Mouse (Mus musculus): ENCODE data around the gene Ggt1. TPM values are rescaled to one million over a fixed set of nuclear protein-coding genes. Genes with fewer than 3 reads are reported as not detected.
"Not testable (repeated sequence)": the region's sequence is repeated elsewhere in the genome, so short reads cannot be mapped to it uniquely, and the experiment has no call there.

Gene Ggt1
- polyA plus RNA-seq, 1 experiment from 2014 or later, result 0.25 TPM

GRCm38 (mm10) chr10:75564687-75565265, 3.4 kb downstream of the Ggt1 start:
- ATAC-seq (ENCODE audit: insufficient number of reproducible peaks, insufficient read depth, low FRiP score, low TSS enrichment, low read depth), result no peak
- H3K9ac ChIP-seq, result no peak overlapping the region
- H3K27me3 ChIP-seq, result peaks cover 33% of the 10 kb centered on the region
- 0 out of 2 replicates have a peak, but pooled peaks cover 3% of the 10 kb centered on the region for H3K9me3 ChIP-seq
- H3K36me3 ChIP-seq, result no peaks in the 10 kb centered on the region
- H3K4me3 ChIP-seq, result no peak overlapping the region
- peaks cover 19% of the 10 kb centered on the region for H3K4me1 ChIP-seq
- no peak overlapping the region for H3K4me2 ChIP-seq
- WGBS, result 82% methylated on average over 12 of the region's 12 CpGs
- no peak overlapping the region for H3K27ac ChIP-seq

GRCm38 (mm10) chr10:75565436-75565835, 4.0 kb downstream of the Ggt1 start:
- 57% methylated on average over 6 of the region's 6 CpGs for WGBS
- ATAC-seq (ENCODE audit: insufficient number of reproducible peaks, insufficient read depth, low FRiP score, low TSS enrichment, low read depth), result no peak

GRCm38 (mm10) chr10:75565906-75566305, 4.5 kb downstream of the Ggt1 start:
- no peak for ATAC-seq (ENCODE audit: insufficient number of reproducible peaks, insufficient read depth, low FRiP score, low TSS enrichment, low read depth)
- peaks cover 21% of the 10 kb centered on the region for H3K27me3 ChIP-seq
- H3K9me3 ChIP-seq, result 0 out of 2 replicates have a peak, but pooled peaks cover 3% of the 10 kb centered on the region
- H3K27ac ChIP-seq, result no peak overlapping the region
- H3K9ac ChIP-seq, result no peak overlapping the region
- H3K4me1 ChIP-seq, result peaks cover 9% of the 10 kb centered on the region; the same call in 1 of the 2 replicates
- H3K36me3 ChIP-seq, result no peaks in the 10 kb centered on the region
- H3K4me3 ChIP-seq, result no peak overlapping the region
- H3K4me2 ChIP-seq, result no peak overlapping the region
- 78% methylated on average over 7 of the region's 7 CpGs for WGBS

More at GRCm38 (mm10) chr10:75565436-75565835, 4.0 kb downstream of the Ggt1 start:
- Histone ChIP-seq H3K9ac (no peak overlapping the region), H3K9me3 (0 out of 2 replicates have a peak, but pooled peaks cover 3% of the 10 kb centered on the region), H3K4me2 (no peak overlapping the region), H3K36me3 (no peaks in the 10 kb centered on the region), H3K4me3 (no peak overlapping the region), H3K27ac (no peak overlapping the region), H3K4me1 (peaks cover 14% of the 10 kb centered on the region), H3K27me3 (peaks cover 26% of the 10 kb centered on the region)

- Histone ChIP-seq H3K27me3 (peaks cover 17% of the 10 kb centered on the region; the same call in 1 of the 2 replicates), H3K9ac (no peak overlapping the region), H3K4me1 (0 out of 2 replicates have a peak, but pooled peaks cover 7% of the 10 kb centered on the region), H3K4me3 (no peak overlapping the region), H3K27ac (no peak overlapping the region), H3K4me2 (no peak overlapping the region), H3K9me3 (0 out of 2 replicates have a peak, but pooled peaks cover 3% of the 10 kb centered on the region), H3K36me3 (no peaks in the 10 kb centered on the region)
- ATAC-seq (ENCODE audit: insufficient number of reproducible peaks, insufficient read depth, low FRiP score, low TSS enrichment, low read depth), result no peak
- 83% methylated on average over 5 of the region's 5 CpGs for WGBS
Measured at GRCm38 (mm10) chr10:75566321-75566720, 4.9 kb downstream of the Ggt1 start.

- WGBS, result 83% methylated on average over 2 of the region's 2 CpGs
- not testable (repeated sequence) for H3K36me3 ChIP-seq; H3K4me1 ChIP-seq; ATAC-seq (ENCODE audit: insufficient number of reproducible peaks, insufficient read depth, low FRiP score, low TSS enrichment, low read depth); H3K4me3 ChIP-seq; H3K9ac ChIP-seq; H3K9me3 ChIP-seq; H3K4me2 ChIP-seq; H3K27ac ChIP-seq
- peaks cover 13% of the 10 kb centered on the region; the same call in 1 of the 2 replicates for H3K27me3 ChIP-seq
Measured at GRCm38 (mm10) chr10:75566765-75567164, 5.4 kb downstream of the Ggt1 start.

GRCm38 (mm10) chr10:75568029-75568428, 6.6 kb downstream of the Ggt1 start:
- Histone ChIP-seq H3K27ac (no peak overlapping the region), H3K36me3 (no peaks in the 10 kb centered on the region), H3K9ac (no peak overlapping the region), H3K4me3 (no peak overlapping the region), H3K9me3 (0 out of 2 replicates have a peak, but pooled peaks cover 3% of the 10 kb centered on the region), H3K4me1 (0 out of 2 replicates have a peak, but pooled peaks cover 7% of the 10 kb centered on the region), H3K4me2 (no peak overlapping the region), H3K27me3 (peaks cover 7% of the 10 kb centered on the region; the same call in 1 of the 2 replicates)
- 29% methylated on average over 5 of the region's 5 CpGs for WGBS
- no peak for ATAC-seq (ENCODE audit: insufficient number of reproducible peaks, insufficient read depth, low FRiP score, low TSS enrichment, low read depth)

- Histone ChIP-seq H3K4me2 (no peak overlapping the region; the same call in 1 of the 2 replicates), H3K27me3 (peaks cover 7% of the 10 kb centered on the region; the same call in 1 of the 2 replicates), H3K9ac (no peak overlapping the region), H3K36me3 (no peaks in the 10 kb centered on the region), H3K27ac (no peak overlapping the region), H3K4me3 (no peak overlapping the region), H3K9me3 (0 out of 2 replicates have a peak, but pooled peaks cover 3% of the 10 kb centered on the region), H3K4me1 (0 out of 2 replicates have a peak, but pooled peaks cover 7% of the 10 kb centered on the region)
- 5% methylated on average over 11 of the region's 11 CpGs for WGBS
- no peak for ATAC-seq (ENCODE audit: insufficient number of reproducible peaks, insufficient read depth, low FRiP score, low TSS enrichment, low read depth)
Measured at GRCm38 (mm10) chr10:75568441-75568840, 7.0 kb downstream of the Ggt1 start.

- 0 out of 2 replicates have a peak, but pooled peaks cover 3% of the 10 kb centered on the region for H3K9me3 ChIP-seq
- H3K27ac ChIP-seq, result no peak overlapping the region
- 16% methylated on average over 4 of the region's 4 CpGs for WGBS
- H3K27me3 ChIP-seq, result peaks cover 7% of the 10 kb centered on the region; the same call in 1 of the 2 replicates
- 0 out of 2 replicates have a peak, but pooled peaks cover 7% of the 10 kb centered on the region for H3K4me1 ChIP-seq
- no peaks in the 10 kb centered on the region for H3K36me3 ChIP-seq
- no peak for ATAC-seq (ENCODE audit: insufficient number of reproducible peaks, insufficient read depth, low FRiP score, low TSS enrichment, low read depth)
- no peak overlapping the region for H3K9ac ChIP-seq
- no peak overlapping the region for H3K4me3 ChIP-seq
- H3K4me2 ChIP-seq, result no peak overlapping the region; the same call in 1 of the 2 replicates
Measured at GRCm38 (mm10) chr10:75568851-75569250, 7.4 kb downstream of the Ggt1 start.

- peaks cover 7% of the 10 kb centered on the region; the same call in 1 of the 2 replicates for H3K27me3 ChIP-seq
- 0 out of 2 replicates have a peak, but pooled peaks cover 3% of the 10 kb centered on the region for H3K9me3 ChIP-seq
- no peak overlapping the region for H3K9ac ChIP-seq
- 0 out of 2 replicates have a peak, but pooled peaks cover 7% of the 10 kb centered on the region for H3K4me1 ChIP-seq
- WGBS, result 26% methylated on average over 10 of the region's 10 CpGs
- no peak overlapping the region for H3K4me2 ChIP-seq
- H3K36me3 ChIP-seq, result no peaks in the 10 kb centered on the region
- H3K4me3 ChIP-seq, result no peak overlapping the region
- no peak overlapping the region for H3K27ac ChIP-seq
- no peak for ATAC-seq (ENCODE audit: insufficient number of reproducible peaks, insufficient read depth, low FRiP score, low TSS enrichment, low read depth)
Measured at GRCm38 (mm10) chr10:75570981-75571657, 9.7 kb downstream of the Ggt1 start.

- H3K9me3 ChIP-seq, result 0 out of 2 replicates have a peak, but pooled peaks cover under 1% of the 10 kb centered on the region
- WGBS, result 39% methylated on average over 9 of the region's 9 CpGs
- no peak for ATAC-seq (ENCODE audit: insufficient number of reproducible peaks, insufficient read depth, low FRiP score, low TSS enrichment, low read depth)
Measured at GRCm38 (mm10) chr10:75571937-75572336, 10.5 kb downstream of the Ggt1 start.

GRCm38 (mm10) chr10:75573181-75573580, 11.8 kb downstream of the Ggt1 start:
- no peaks in the 10 kb centered on the region for H3K36me3 ChIP-seq
- no peaks in the 10 kb centered on the region for H3K9me3 ChIP-seq
- no peak overlapping the region for H3K4me2 ChIP-seq
- H3K27me3 ChIP-seq, result peaks cover 7% of the 10 kb centered on the region; the same call in 1 of the 2 replicates
- no peak overlapping the region for H3K4me3 ChIP-seq
- ATAC-seq (ENCODE audit: insufficient number of reproducible peaks, insufficient read depth, low FRiP score, low TSS enrichment, low read depth), result no peak
- WGBS, result 61% methylated on average over 10 of the region's 10 CpGs
- no peak overlapping the region for H3K9ac ChIP-seq
- H3K27ac ChIP-seq, result no peak overlapping the region
- H3K4me1 ChIP-seq, result 0 out of 2 replicates have a peak, but pooled peaks cover 7% of the 10 kb centered on the region

More at GRCm38 (mm10) chr10:75571937-75572336, 10.5 kb downstream of the Ggt1 start:
- no peak overlapping the region for H3K27ac ChIP-seq
- H3K9ac ChIP-seq, result no peak overlapping the region
- no peak overlapping the region for H3K4me2 ChIP-seq
- no peaks in the 10 kb centered on the region for H3K36me3 ChIP-seq
- H3K4me3 ChIP-seq, result no peak overlapping the region
- peaks cover 7% of the 10 kb centered on the region; the same call in 1 of the 2 replicates for H3K27me3 ChIP-seq
- H3K4me1 ChIP-seq, result 0 out of 2 replicates have a peak, but pooled peaks cover 7% of the 10 kb centered on the region

All from embryonic facial prominence, embryonic 13.5 days (tissue).